Mouse (Mus musculus): ENCODE data around the gene Ppfibp2.

DNA sequence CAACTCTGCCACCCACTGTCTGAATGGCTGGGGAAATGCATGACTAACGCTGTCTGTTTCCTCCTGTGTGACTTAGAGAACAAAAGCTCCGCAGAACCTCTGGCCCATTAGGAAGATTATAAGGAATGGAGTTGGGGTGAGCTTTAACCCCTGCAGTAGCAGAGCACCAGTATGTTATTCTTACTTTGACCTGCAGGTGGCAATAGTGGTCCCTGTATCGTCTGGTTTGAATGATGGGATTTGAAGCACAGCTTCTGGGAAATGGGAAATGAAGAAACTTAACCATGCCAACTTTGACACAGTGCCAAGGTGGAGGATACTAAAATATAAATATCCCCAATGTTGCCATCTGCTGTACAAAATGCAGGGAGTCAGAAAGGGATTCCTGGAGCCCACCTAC, 154.3 kb downstream of the Ppfibp2 start:
- no peak for TF ChIP-seq POLR2A (IDR thresholded peaks at IDR 0.05; ENCODE audit: control insufficient read depth, low read depth, low read length)
- TF ChIP-seq CTCF (IDR thresholded peaks at IDR 0.05; ENCODE audit: control insufficient read depth, insufficient read depth, insufficient replicate concordance, low read depth, low read length), result no peak

Data from testis, adult 2 months (tissue).